Comparison of ENCODE assay signal across 8 mouse cellular contexts in the genomic region with DNA sequence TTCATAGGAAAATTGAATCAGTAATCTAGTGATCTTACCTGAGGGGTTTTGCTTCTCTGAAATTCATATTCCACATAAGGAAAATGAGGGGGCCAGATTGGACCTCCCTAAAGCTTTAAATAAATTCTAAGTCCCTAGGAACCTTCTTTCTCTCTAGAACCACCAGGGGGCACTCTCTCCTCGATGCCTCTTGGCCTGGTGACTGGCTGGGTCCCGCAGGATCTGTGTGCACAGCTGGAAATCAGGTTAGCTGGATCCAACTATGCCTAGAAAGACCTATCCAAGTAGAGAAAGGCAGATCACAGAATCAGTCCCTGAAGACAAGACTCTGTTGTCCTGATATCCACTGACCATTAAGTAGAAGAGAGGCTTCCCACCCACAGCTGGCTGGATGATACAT. TPM values are rescaled to one million over a fixed set of nuclear protein-coding genes. Genes with fewer than 3 reads are reported as not detected.
DNase-seq lines count a peak whose midpoint lies in the region; ATAC-seq lines count a peak whose summit lies in the region.

No protein-coding gene starts in this region.

- no peak overlapping the region for H3K4me3 ChIP-seq in intestine, embryonic 16.5 days (ENCODE audit: low read length)
- no peak overlapping the region for H3K4me3 ChIP-seq in liver, embryonic 13.5 days (replicated peaks)

- no peak overlapping the region for H3K9ac ChIP-seq in intestine, embryonic 16.5 days (ENCODE audit: low read depth, low read length)
- H3K9ac ChIP-seq in liver, embryonic 13.5 days = no peak overlapping the region

- no peak overlapping the region for H3K27ac ChIP-seq in intestine, embryonic 16.5 days (ENCODE audit: low read length)
- no peak overlapping the region for H3K27ac ChIP-seq in liver, embryonic 13.5 days

- 0% methylated on average over 2 of the region's 2 CpGs for WGBS in intestine, embryonic 16.5 days
- 10% methylated on average over 2 of the region's 2 CpGs for WGBS in liver, embryonic 13.5 days (ENCODE audit: insufficient replicate concordance)

- H3K4me1 ChIP-seq in intestine, embryonic 16.5 days (ENCODE audit: control insufficient read depth, insufficient read depth, low read length) = no peaks in the 10 kb centered on the region
- no peaks in the 10 kb centered on the region for H3K4me1 ChIP-seq in liver, embryonic 13.5 days (replicated peaks)

- no peaks in the 10 kb centered on the region for H3K9me3 ChIP-seq in intestine, embryonic 16.5 days (ENCODE audit: control insufficient read depth, low read length)
- H3K9me3 ChIP-seq in liver, embryonic 13.5 days (replicated peaks) = no peaks in the 10 kb centered on the region

- DNase-seq in adrenal gland, adult 18-20 months (ENCODE audit: low spot score in 2 of 2) = peak; percentile 54 to 60
- DNase-seq in adrenal gland, adult 2 months = no peak
- peak; percentile 67 for DNase-seq in urinary bladder, postnatal 14 days (ENCODE audit: low spot score)
- no peak for DNase-seq in urinary bladder, adult 2 months (ENCODE audit: low spot score)
- peak; percentile 20 for DNase-seq in liver, embryonic 13.5 days
- peak; percentile 80 for DNase-seq in skeletal muscle tissue, adult 2 months (ENCODE audit: low read depth, low spot score)

- no peak overlapping the region for H3K4me2 ChIP-seq in intestine, embryonic 16.5 days (ENCODE audit: low read depth, low read length)
- no peak overlapping the region for H3K4me2 ChIP-seq in liver, embryonic 13.5 days

- H3K27me3 ChIP-seq in intestine, embryonic 16.5 days (replicated peaks; ENCODE audit: control insufficient read depth, insufficient read depth, low read length) = no peaks in the 10 kb centered on the region
- peaks cover 12% of the 10 kb centered on the region; the same call in 1 of the 2 replicates for H3K27me3 ChIP-seq in liver, embryonic 13.5 days

- no peaks in the 10 kb centered on the region for H3K36me3 ChIP-seq in intestine, embryonic 16.5 days (ENCODE audit: control insufficient read depth, insufficient read depth, low read length)
- H3K36me3 ChIP-seq in liver, embryonic 13.5 days = no peaks in the 10 kb centered on the region

- 0 out of 2 replicates have a peak, but pooled peaks have one; percentile 54 for ATAC-seq in erythroblast, adult 5-6 weeks (replicated peaks; ENCODE audit: low FRiP score, poor library complexity, severe bottlenecking)
- ATAC-seq in intestine, embryonic 16.5 days = 0 out of 2 replicates have a peak, but pooled peaks have one; percentile 24
- no peak for ATAC-seq in liver, embryonic 13.5 days (ENCODE audit: low read depth)

RNA-seq across cellular contexts. Expression of gene Sparc, which starts 33.2 kb away (rescaled TPM):
- 1,000 to 10,000 TPM; 1,159 to 2,168 TPM for total RNA-seq in adrenal gland, adult 18-20 months (2021)
- total RNA-seq in adrenal gland, adult 2 months (2021) = 1,000 to 10,000 TPM; 1,553 to 3,019 TPM
- polyA plus RNA-seq in adrenal gland, adult 2 months (2012; rRNA removed) = 4,707 and 5,966 TPM in 2 replicates
- polyA plus RNA-seq in urinary bladder, adult 2 months (2012; rRNA removed) = 3,106 and 3,504 TPM in 2 replicates
- 1.7 TPM in 2 replicates for total RNA-seq in erythroblast, adult 5-6 weeks (2015; ENCODE audit: low replicate concordance)
- 0.85 and 0.98 TPM in 2 replicates for total RNA-seq in erythroblast, adult 5-6 weeks (2017; ENCODE audit: low replicate concordance)
- 1,500 and 1,563 TPM in 2 replicates for polyA plus RNA-seq in intestine, embryonic 16.5 days (2015; fragmentation: Nextera tagmentation; extraction: Ambion mirVana)
- polyA plus RNA-seq in liver, embryonic 13.5 days (2015; fragmentation: Nextera tagmentation; extraction: Ambion mirVana) = 150 and 155 TPM in 2 replicates

RNA-seq across cellular contexts. Expression of gene Fat2, which starts 53.4 kb away (rescaled TPM):
- total RNA-seq in adrenal gland, adult 18-20 months (2021) = under 1 TPM; 0.06 to 0.13 TPM
- under 1 TPM; 0.10 to 0.14 TPM for total RNA-seq in adrenal gland, adult 2 months (2021)
- 0.01 TPM in 1 of 2 replicates, not detected in the other for polyA plus RNA-seq in adrenal gland, adult 2 months (2012; rRNA removed)
- 8.9 and 12.9 TPM in 2 replicates for polyA plus RNA-seq in urinary bladder, adult 2 months (2012; rRNA removed)
- not detected in 2 replicates for total RNA-seq in erythroblast, adult 5-6 weeks (2015; ENCODE audit: low replicate concordance)
- total RNA-seq in erythroblast, adult 5-6 weeks (2017; ENCODE audit: low replicate concordance) = not detected in 2 replicates
- 0.04 and 0.05 TPM in 2 replicates for polyA plus RNA-seq in intestine, embryonic 16.5 days (2015; fragmentation: Nextera tagmentation; extraction: Ambion mirVana)
- not detected in 2 replicates for polyA plus RNA-seq in liver, embryonic 13.5 days (2015; fragmentation: Nextera tagmentation; extraction: Ambion mirVana)

Comparison
In these comparisons a context has a peak if more than half of its experiments do, and no peak if none do; other contexts are left out.
1. DNase-seq: peak in adrenal gland, adult 18-20 months (2 of 2), urinary bladder, postnatal 14 days (single experiment), liver, embryonic 13.5 days (single experiment) and skeletal muscle tissue, adult 2 months (single experiment); none in adrenal gland, adult 2 months (single experiment) and urinary bladder, adult 2 months (single experiment).